Comparison of ENCODE assay signal across 9 mouse cellular contexts in genomic region chr19:20707159-20707558, GRCm38 (mm10). TPM values are rescaled to one million over a fixed set of nuclear protein-coding genes. Genes with fewer than 3 reads are reported as not detected.
ATAC-seq lines count a peak whose summit lies in the region.
"Had no signal": no experiment of that assay in that cellular context is flagged by ENCODE, and none has a peak within 500 bp of the region (broad histone marks: within the 10 kb centered on the region; RNA-seq: fewer than 3 reads in every experiment).

No protein-coding gene starts in this region.

- no peaks in the 10 kb centered on the region for H3K27me3 ChIP-seq in intestine, embryonic 15.5 days (replicated peaks)
- H3K27me3 ChIP-seq: CH12.LX, Patski had no signal

- peak; percentile 52 for ATAC-seq in common myeloid progenitor, adult 5-6 weeks (replicated peaks; ENCODE audit: low read depth, poor library complexity, severe bottlenecking)
- no peak for ATAC-seq in intestine, embryonic 15.5 days
- ATAC-seq: activated CD4-positive, CD25-positive, alpha-beta regulatory T cell, adult 4 months; CD4-positive, CD25-positive, alpha-beta regulatory T cell, adult 4 months; Patski had no signal

- no peak overlapping the region for H3K9ac ChIP-seq in intestine, embryonic 15.5 days

- no peak overlapping the region for H3K27ac ChIP-seq in intestine, embryonic 15.5 days

- H3K4me3 ChIP-seq in intestine, embryonic 15.5 days (replicated peaks): no peak overlapping the region

- H3K4me2 ChIP-seq in intestine, embryonic 15.5 days (replicated peaks): no peak overlapping the region

- no peaks in the 10 kb centered on the region for H3K36me3 ChIP-seq in intestine, embryonic 15.5 days
- H3K36me3 ChIP-seq: G1E had no signal

- H3K4me1 ChIP-seq in intestine, embryonic 15.5 days (replicated peaks): no peaks in the 10 kb centered on the region

- no peaks in the 10 kb centered on the region for H3K9me3 ChIP-seq in intestine, embryonic 15.5 days
- H3K9me3 ChIP-seq: G1E had no signal

RNA-seq across cellular contexts. Expression of gene Aldh1a7, which starts 20.2 kb away (rescaled TPM):
- 17.1 and 18.0 TPM in 2 replicates for total RNA-seq in common myeloid progenitor, adult 5-6 weeks (2017)
- 11.8 and 12.3 TPM in 2 replicates for polyA plus RNA-seq in intestine, embryonic 15.5 days (2015; fragmentation: Nextera tagmentation; extraction: Ambion mirVana)
- total RNA-seq: G1E, MEL had no signal
- polyA plus RNA-seq: activated CD4-positive, CD25-positive, alpha-beta regulatory T cell, adult 4 months; C2C12; CD4-positive, CD25-positive, alpha-beta regulatory T cell, adult 4 months; G1E had no signal
